Mouse (Mus musculus) gastrocnemius, postnatal 14 days (tissue): ENCODE data around the gene Lpin1. TPM values are rescaled to one million over a fixed set of nuclear protein-coding genes. Genes with fewer than 3 reads are reported as not detected.

Experiments used
- DNase-seq: peaks from one replicate; pipeline ENCODE4 v3.0.0; 2021; ENCODE audit warnings: mixed read lengths
- intact Hi-C: fragments of 180-260 bp; cut with DNase I; formaldehyde crosslinking; loops from one replicate; pipeline ENCODE4 v1.15.1; 2025; ENCODE audit warnings: low total_unique reads
- total RNA-seq, 2 experiments: library from RNA; stranded (reverse); gene quantifications; 2 replicates each; pipeline ENCODE4 v1.2.3; 2021

Lpin1 gene
- total RNA-seq, 2 experiments from 2014 or later = 46.2 to 117 TPM

DNA sequence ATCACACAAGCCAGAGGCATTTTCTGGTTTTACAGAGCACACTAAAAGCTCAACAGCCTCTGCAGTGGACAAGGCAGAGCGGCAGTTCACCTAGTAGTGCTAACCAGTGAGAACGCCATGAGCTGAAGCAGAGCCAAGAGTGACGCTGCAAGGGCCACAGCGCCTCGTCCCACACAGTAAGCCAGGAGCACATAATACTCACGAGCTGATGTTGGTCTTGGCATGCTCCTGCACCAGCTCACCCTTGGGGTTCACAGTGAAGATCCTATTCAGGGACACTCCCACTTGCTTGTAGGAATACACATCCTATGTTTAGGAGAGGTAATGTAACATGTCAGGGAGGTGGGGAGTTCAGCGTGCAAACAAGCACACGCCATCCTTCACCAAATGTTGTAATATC is 70.1 kb downstream of the Lpin1 start:
- no peak for DNase-seq
- intact Hi-C loops = no loop called here

DNA sequence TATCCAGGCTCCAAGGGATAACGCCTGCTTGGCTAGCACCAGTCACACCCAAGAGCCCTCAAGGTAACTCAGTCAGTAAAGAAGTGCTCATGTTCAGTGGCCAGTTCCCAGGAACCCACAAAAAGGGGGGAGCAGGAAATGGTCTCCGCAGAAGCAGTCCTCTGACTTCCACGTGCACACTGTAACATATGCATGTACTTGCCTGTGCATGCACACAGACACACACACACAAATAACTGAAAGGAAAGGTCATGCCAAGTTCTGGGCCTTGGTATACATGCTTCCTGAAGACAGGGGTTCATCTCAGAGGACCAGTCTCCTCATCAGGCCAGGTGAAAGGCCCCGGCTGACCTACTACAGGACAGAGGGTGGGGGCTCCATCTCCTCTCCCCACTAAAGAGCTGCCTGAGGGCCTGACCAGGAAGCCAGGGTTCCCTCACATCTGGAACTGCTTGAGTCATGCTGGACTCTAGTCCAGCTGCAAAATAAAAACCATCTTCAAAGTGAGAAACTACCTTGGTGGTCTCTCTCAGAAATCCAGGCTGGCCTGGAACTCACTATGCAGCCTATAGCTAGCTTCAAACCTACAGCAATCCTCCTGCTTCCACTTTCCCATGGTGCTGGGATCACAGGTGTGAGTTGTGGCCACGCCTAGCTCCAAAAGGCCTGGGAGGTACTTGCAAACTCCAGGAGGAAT is 70.7 kb downstream of the Lpin1 start:
- intact Hi-C loops = loop anchor here (10.0 kb wide), 1 partner anchor 1005 kb away; no protein-coding TSS in a partner anchor

DNA sequence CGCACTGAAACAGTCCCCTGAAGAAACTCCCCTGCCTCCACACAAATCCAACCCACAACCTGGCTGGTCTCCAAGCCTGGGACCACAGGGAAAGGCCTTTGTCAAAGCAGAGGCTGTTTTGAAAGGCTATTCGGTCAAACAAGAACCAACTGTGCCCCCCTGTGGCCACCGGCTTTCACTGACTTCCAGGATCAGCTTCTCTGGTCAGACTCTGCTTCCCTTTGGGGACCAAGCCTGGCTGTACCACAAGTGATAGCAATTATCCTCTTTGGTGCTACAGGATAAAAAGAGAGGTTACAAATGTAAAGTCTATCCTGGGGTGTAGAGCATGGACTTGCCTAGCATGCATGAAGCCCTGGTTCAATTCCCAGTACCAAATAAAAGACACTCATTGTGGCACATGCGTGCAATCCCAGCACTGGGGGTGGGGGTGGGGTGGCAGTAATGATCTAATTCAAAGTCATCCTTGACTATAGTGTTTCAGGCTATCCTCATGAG is 77.4 kb downstream of the Lpin1 start:
- peak; percentile 88 for DNase-seq
- intact Hi-C loops = loop anchor here (10.0 kb wide), 1 partner anchor 999 kb away; no protein-coding TSS in a partner anchor

More for the DNA sequence above, 70.7 kb downstream of the Lpin1 start:
- DNase-seq = no peak

DNA sequence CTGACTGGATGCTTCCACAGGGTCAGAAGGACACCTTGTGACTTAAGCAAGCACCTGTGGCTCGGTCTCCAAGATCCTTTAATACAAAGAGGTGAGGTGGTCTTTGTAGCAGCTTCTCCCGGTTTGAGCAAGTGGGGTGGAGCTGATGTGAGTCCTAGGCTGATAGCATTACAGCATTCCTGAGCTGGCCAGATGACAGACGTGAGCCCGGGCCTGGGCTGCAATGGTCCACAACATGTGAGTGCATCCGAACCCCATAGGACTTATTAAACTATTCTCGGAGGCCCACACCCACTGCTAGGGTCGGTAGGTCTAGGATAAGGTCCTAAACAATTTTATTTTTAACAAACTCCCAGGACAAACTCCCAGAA is 77.9 kb downstream of the Lpin1 start:
- intact Hi-C loops = loop anchor here (10.0 kb wide), 1 partner anchor 998 kb away; no protein-coding TSS in a partner anchor
- no peak for DNase-seq

DNA sequence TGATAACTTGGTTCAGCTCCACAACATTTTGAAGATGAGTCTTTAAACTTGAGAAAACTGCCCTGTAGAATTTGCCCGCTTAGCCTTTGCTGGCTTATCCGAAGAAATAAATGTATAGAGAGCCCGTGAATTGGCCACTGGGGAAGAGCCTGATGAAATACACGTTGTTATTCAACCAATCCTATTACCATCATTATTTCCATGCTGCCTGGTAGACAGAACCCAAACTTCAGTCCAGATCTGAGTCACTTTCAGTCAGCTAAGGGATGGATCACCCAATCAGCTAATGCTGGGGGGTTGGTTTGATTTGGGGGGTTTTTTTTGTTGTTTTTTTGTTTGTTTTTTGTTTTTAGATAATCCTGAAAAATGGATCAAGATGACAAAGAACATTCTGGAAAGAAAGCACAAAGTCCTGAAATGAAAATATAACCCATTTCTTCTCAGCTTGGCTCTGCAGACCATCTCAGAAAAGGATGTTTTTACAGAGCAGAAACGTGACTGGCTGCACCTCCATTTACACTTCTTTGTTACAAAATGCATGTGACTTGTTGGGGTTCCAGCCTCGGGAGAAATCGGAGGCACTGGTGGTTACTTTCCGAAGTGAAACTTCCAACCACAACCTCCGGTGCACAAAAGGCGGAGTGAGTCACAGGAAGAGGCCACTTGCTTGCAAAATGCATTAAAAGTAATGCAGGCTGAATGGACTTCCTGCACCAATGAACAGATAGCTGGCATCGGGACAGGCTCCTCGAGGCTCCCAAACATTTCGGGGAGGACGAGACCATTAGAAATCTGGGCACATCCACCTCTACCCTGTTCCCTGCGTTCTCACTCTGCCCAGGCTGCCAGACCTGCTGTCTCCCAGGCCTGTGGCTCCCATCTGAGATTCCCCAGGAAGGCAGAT is 78.6 kb downstream of the Lpin1 start:
- DNase-seq = no peak
- intact Hi-C loops = loop anchor here (10.0 kb wide), 1 partner anchor 997 kb away; no protein-coding TSS in a partner anchor

DNA sequence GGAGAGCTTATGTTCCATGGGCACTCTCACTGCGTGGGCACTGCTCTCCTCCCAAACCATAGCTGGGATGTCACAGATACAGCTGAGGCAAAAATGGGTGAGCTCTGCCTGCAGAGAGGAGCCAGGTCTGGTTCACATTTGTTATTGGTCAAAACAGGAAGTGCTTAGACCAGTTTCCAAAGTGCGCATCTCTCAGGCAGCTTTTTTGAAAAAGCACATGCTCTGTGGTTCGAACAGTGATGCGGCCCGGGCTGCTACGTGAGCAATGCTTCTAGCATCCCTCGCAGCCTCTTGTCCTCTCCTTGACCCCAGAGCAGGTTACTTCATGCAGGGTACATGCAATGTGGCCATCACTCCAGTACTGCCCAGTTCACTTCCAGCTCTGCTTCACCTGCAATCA is 82.1 kb downstream of the Lpin1 start:
- intact Hi-C loops = no loop called here
- no peak for DNase-seq

DNA sequence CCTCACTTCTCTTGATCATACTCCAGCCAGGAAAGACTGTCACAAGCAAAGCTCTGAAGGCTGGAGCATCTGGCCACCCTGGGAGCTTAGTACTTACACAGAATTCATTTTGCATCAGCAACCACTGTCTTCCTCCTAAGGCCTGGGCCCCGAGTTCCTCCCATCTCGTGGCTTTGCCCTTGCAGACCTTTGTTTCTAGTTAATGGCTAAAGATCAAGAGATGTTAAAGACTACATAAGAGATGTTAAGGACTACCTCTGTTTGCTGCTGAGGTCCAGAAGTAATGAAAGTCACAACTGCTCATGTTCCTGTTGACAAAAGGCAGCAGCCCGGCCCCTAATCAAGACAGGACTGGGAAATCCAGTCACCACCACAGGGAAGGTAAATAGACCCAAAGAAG is 82.8 kb downstream of the Lpin1 start:
- intact Hi-C loops = no loop called here
- no peak for DNase-seq

DNA sequence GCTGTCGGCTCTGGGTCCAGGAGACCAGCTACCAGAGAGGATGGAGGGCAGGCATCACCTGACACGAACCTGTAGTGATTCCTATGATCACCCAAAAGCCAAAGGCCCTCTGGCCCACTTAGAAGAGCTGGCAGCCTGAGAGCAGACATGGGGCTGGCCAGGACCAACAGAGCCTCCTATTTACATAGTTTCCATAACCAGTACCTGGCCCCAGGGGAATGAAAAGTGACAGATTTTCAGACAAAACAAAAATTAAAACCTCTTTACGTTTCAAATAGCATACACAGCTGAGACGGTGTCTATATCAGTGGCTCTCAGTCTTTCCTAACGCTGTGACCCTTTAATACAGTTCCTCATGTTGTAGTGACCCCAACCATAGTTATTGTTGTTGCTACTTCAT is 83.9 kb downstream of the Lpin1 start:
- no peak for DNase-seq
- intact Hi-C loops = no loop called here

DNA sequence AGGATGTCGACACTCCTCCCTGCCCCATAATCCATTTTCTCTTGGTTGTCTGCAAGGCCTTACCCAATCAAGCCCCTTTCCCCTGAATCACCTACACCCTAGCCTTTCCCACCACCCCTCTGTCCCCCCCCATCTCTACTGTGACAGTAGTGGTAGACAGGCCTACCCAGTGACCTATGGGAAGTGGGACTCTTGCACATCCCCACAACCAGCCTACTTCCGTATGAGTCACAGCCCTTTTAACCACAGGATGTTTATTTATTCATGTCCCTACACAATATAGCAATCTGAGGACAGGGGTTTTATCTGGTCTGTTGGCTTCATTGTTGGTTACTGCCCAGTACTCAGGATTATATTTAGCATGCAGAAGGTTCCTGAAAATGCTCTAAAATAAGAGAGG is 84.6 kb downstream of the Lpin1 start:
- no peak for DNase-seq
- intact Hi-C loops = no loop called here

DNA sequence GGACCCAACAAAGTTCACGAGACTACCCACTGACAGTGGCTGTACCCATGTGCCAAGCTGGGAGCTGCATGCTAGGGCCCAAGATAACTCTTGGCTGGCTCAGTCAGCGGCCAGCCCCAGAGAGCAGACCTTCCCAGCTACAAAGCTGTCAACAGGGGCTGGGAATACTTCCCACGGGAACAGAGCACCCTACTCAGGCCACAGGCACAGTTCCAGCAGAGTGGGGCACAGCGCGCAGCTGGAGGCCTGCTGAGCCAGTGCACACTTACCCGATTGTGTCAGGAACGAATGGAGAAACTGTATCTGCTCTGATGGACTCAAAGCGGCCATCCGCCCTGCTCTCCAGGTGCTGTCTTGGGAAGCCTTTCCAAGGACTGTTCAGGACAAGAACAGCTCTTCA is 95.6 kb downstream of the Lpin1 start:
- intact Hi-C loops = no loop called here

DNA sequence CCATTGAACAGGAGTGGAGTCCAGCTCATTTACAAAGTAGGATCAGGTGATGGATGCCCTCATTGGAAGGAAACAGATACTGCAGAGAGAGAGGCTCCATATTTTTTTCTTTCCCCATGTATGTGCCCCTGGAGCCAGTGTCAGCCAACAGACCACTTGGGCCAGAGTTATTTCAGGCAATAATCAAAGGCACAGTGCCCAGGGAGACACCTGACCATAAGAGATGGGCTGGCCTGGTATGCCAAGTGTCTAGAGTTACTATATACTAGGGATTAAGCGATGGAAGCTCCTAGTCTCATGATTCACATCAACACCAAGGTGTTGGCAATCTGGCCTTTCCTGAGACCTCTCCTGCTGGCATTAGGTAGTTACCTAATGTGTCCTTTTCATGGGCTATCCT is 97.8 kb downstream of the Lpin1 start:
- no peak for DNase-seq
- intact Hi-C loops = loop anchor here (5.0 kb wide), 1 partner anchor 696 kb away; the partner anchor contains the start of gene Trib2

More for the DNA sequence above, 95.6 kb downstream of the Lpin1 start:
- no peak for DNase-seq

DNA sequence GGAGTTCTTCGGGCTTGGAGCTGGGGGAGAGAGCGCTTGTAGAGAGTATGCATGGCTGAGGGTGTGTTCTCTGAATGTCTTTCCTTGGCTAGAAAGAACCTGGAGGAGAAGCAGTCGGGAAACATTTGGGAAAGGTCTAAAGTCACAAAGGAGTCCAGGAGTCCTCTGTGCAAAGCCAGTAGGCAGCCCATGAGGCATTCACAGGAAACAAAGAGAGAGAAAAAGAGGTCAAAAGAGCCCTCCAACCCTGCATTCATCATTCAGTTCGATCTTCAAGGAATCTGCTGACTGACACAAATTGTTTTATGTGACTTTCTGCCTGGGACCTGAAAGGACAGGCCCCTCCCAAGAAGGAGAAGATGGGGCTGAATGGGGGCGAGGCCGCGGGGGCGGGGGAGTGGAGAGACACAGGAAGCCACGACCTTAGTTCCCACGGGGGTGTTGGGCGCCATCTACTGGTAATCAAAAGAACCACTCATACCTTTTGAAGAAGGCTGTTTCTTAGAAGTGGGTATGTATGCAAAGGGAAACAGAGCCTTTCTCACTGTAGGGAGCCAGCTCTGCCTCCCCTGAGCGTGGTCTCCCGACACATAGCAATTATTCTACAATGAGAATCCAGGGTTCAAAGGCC is 101.5 kb downstream of the Lpin1 start:
- intact Hi-C loops = loop anchor here (5.0 to 10.0 kb wide), 2 partner anchors 904 to 972 kb away; no protein-coding TSS in a partner anchor
- peak; percentile 80 for DNase-seq

DNA sequence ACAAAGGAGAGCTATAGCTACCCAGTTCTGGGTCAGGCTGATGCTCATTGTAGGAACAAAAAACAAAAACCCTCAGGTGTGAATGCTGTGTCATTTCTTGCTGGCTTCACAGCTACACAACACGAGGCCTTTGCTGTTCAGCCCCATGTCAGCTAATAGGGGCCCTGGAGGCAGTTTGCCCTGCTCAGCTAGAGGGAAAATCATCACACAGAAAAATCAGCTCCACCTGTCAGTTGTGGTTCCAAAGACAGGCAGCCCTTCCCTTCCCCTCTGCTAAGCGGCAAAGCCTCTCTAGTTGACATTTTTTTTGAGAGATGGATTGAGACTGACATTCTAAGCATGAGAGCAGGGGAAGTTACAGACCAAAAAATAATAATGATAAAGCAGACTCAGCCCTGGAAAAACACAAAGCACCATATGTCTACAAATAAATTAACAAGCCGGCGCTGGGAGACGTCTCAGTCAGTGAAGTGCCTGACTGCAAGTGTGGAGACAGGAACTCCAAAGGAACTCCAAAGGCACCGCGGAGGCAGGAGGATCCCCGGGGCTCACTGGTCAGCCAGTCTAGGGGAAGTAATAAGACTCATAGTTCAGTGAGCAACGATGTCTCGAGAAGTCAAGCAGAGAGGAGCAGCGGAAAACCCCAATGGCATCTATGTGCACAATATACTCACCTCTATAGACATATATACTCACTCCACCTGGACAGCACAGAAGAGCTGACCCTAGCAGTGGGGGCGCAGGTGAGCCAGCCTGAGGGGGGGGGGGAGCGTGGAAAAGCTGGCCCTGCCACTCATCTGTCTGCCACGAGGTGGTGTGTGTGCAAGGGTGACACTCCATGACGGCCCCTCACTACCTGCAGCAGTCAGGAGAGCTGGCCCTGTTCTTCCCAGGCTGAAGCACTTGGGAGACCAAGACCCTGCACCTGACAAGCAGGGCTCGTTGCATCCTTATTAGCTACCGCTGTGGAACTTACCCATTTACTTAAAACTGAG is 103.7 kb downstream of the Lpin1 start:
- intact Hi-C loops = loop anchor here (5.0 to 10.0 kb wide), 2 partner anchors 902 to 970 kb away; no protein-coding TSS in a partner anchor
- no peak for DNase-seq

DNA sequence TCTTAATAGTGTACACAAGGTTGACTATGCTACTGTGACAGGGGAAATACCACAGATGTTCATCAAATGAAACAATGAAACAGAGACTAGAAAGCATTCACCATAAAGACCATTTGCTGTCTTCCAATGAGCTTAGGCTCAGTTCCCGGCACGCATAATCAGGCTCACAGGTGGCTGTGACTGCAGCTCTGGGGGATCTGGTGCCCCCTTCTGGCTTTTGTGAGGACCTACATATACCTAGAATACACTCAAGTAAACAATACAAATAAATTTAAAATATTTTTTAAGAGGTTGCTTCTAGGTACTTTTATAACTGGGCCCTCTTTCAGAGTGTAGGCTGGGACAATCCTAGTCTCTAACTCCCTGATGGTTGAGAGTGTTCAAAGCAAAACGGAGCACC is 106.5 kb downstream of the Lpin1 start:
- no peak for DNase-seq
- intact Hi-C loops = loop anchor here (10.0 kb wide), 1 partner anchor 899 kb away; no protein-coding TSS in a partner anchor

DNA sequence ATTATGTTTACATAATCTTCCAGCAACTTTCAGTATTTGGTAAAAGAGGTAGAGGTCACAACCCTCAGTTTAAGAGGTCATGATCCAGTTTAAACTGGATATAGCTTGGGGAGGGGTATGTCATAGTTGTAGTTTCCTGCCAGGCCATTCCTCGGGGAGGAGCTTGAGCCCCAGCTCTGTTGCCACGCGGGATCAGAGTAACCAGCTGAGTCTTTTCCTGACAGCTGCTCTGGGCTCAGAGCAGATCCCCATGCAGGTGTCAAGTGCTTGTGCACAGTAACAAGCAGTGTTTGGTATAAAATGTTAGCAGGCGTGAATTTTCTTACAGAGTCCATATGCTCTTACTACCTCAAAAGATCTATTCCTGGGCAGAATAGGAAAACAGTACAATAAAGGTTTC is 112.8 kb downstream of the Lpin1 start:
- intact Hi-C loops = no loop called here
- no peak for DNase-seq

DNA sequence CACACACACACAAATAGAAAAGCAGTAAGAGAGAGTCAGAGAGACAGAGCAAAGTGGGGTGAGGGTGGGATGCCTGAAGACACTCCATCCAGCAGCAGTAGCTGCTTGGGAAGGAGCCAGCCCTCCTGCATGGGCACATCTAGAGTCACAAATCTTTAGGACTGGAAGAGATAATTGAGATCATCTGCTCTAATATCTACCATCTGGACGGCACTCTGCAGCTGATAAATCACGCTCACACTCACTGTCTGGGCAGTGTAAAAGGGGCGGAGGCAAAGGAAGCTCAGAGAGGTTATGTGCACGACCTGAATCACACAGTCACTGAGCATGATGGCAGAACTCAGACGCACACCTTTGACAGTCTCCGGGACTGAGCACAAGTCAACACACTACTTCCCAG is 118.1 kb downstream of the Lpin1 start:
- DNase-seq = no peak
- intact Hi-C loops = no loop called here

DNA sequence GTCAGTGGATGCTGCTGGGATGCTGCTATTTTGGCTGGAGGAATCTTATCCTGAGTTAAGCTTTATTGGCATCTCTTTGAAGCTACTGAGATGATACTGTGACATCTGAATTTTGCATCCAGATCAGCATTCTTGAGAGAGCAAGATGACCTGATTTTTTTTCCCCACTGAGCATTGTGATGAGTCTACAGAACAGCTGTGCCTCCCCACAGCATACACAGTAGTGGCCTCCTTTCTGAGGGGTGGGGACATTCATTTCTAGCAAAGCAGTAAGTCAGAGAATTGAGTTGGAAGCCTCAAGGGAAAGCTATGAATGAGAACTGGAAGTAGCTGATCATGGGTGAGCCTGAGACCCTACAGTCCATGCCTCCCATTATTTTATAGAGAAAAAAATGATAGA is 121.9 kb downstream of the Lpin1 start:
- no peak for DNase-seq
- intact Hi-C loops = no loop called here

DNA sequence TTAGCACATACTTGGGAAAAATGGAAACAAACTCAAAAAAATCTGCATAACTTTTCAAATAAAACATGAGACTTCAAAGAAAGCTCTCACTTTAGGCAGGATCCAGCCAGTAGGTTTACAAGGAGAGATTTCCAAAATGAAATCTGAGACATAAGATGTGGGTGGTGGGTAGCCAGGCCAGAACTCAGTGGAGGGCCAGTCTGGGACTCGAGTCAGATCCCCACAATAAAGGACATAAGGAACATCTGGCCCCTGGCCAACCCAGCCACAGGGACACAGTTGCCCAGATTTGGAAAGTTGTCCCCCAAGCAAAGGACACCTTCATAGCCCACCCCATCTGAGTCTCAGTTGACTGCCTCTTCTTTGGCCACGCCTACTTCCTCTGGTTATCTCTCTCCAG is 123.3 kb downstream of the Lpin1 start:
- intact Hi-C loops = no loop called here

More for the DNA sequence above, 123.3 kb downstream of the Lpin1 start:
- no peak for DNase-seq
